Comparison of ENCODE assay signal across 8 mouse cellular contexts in the genomic region with DNA sequence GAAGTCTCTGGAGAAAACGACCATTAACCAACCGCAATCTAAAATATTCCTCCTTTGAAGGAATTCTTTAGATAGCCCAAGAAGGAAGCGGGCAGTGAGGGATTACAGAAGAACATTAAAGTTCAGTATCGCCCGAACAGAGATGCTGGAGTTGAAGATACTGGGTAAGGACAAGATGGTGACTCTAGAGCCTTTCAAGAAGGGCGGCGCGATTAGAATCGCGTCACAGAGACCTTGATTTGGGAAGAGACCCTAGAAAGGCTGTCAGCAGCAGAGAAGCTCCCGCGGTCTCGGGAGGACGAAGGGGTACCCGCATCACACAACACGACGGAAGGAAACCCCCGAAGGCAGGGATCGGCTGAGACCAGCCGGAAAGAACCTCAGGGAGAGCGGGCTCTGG. TPM values are rescaled to one million over a fixed set of nuclear protein-coding genes. Genes with fewer than 3 reads are reported as not detected.
A peak's percentile ranks its signal among the peaks of the same experiment; 100 is the strongest.
DNase-seq lines count a peak whose midpoint lies in the region; ATAC-seq and TF ChIP-seq lines count a peak whose summit lies in the region.

No protein-coding gene starts in this region.

- peaks cover 22% of the 10 kb centered on the region for H3K36me3 ChIP-seq in heart, embryonic 10.5 days
- H3K36me3 ChIP-seq in C2C12 (ENCODE audit: control insufficient read depth, insufficient read depth), result peaks cover 43% of the 10 kb centered on the region
- H3K36me3 ChIP-seq in forebrain, embryonic 10.5 days (replicated peaks), result peaks cover 32% of the 10 kb centered on the region
- H3K36me3 ChIP-seq in liver, embryonic 14.5 days (replicated peaks; ENCODE audit: control insufficient read depth, insufficient read depth, low read depth), result peaks cover 14% of the 10 kb centered on the region

- H3K79me3 ChIP-seq in C2C12 (ENCODE audit: low read depth), result peaks cover 31% of the 10 kb centered on the region

- peak; percentile 4 for ATAC-seq in liver, embryonic 14.5 days (ENCODE audit: insufficient read depth)

- H3ac ChIP-seq in C2C12 (ENCODE audit: control insufficient read depth, insufficient read length, low read depth), result peak overlapping the region; percentile 58

- peak overlapping the region; percentile 81 for H3K4me3 ChIP-seq in heart, embryonic 10.5 days
- peak overlapping the region; percentile 61 for H3K4me3 ChIP-seq in C2C12 (ENCODE audit: insufficient read depth, poor library complexity, severe bottlenecking)
- H3K4me3 ChIP-seq in forebrain, embryonic 10.5 days, result peak overlapping the region; percentile 76
- peak overlapping the region; percentile 64 to 94 for H3K4me3 ChIP-seq in liver, embryonic 14.5 days (ENCODE audit: insufficient read depth in 1 of 2, low read depth in 2 of 2, low read length in 2 of 2)

- 2% methylated on average over 21 of the region's 21 CpGs for WGBS in heart, embryonic 10.5 days
- 3% methylated on average over 21 of the region's 21 CpGs for WGBS in forebrain, embryonic 10.5 days
- WGBS in liver, embryonic 14.5 days (ENCODE audit: insufficient replicate concordance), result under 1% methylated on average over 21 of the region's 21 CpGs

- H3K79me2 ChIP-seq in C2C12 (ENCODE audit: control insufficient read depth, insufficient read depth), result peaks cover 46% of the 10 kb centered on the region

- H3K4me2 ChIP-seq in liver, embryonic 14.5 days (ENCODE audit: low read depth), result peak overlapping the region; percentile 96

- no peak for TF ChIP-seq EP300 in liver, embryonic 14.5 days (IDR thresholded peaks at IDR 0.05; ENCODE audit: low read depth)

- peak overlapping the region; percentile 71 for H3K9ac ChIP-seq in liver, embryonic 14.5 days (replicated peaks)

- DNase-seq in heart, embryonic 10.5 days (ENCODE audit: low spot score), result no peak
- no peak for DNase-seq in heart, adult 11 months
- DNase-seq in forebrain, embryonic 10.5 days (ENCODE audit: extremely low spot score, low spot score), result no peak
- DNase-seq in liver, embryonic 14.5 days (ENCODE audit: low read depth in 3 of 3, low spot score in 3 of 3), result peak in 2 of 3 experiments; percentile 22 to 39
- DNase-seq in adrenal gland, postnatal 4 days (ENCODE audit: low spot score in 2 of 2), result no peak
- no peak for DNase-seq in frontal cortex, postnatal 14 days (ENCODE audit: low spot score in 2 of 2)
- no peak for DNase-seq in urinary bladder, postnatal 36 days (ENCODE audit: low spot score in 2 of 2)

- peaks cover 11% of the 10 kb centered on the region; the same call in 1 of the 2 replicates for H3K27me3 ChIP-seq in heart, embryonic 10.5 days (ENCODE audit: insufficient read depth, poor library complexity, severe bottlenecking)
- H3K27me3 ChIP-seq in C2C12 (ENCODE audit: control insufficient read depth, insufficient read depth, insufficient read length), result peaks cover 5% of the 10 kb centered on the region
- peaks cover 19% of the 10 kb centered on the region for H3K27me3 ChIP-seq in forebrain, embryonic 10.5 days (ENCODE audit: poor library complexity, severe bottlenecking)
- H3K27me3 ChIP-seq in liver, embryonic 14.5 days (ENCODE audit: control insufficient read depth, insufficient read depth, low read length), result no peaks in the 10 kb centered on the region

- peak overlapping the region; percentile 92 for H3K27ac ChIP-seq in heart, embryonic 10.5 days
- H3K27ac ChIP-seq in forebrain, embryonic 10.5 days, result peak overlapping the region; percentile 91
- peak overlapping the region; percentile 13; the same call in 1 of the 2 replicates for H3K27ac ChIP-seq in liver, embryonic 14.5 days

- no peaks in the 10 kb centered on the region for H3K9me3 ChIP-seq in heart, embryonic 10.5 days
- H3K9me3 ChIP-seq in forebrain, embryonic 10.5 days, result no peaks in the 10 kb centered on the region
- no peaks in the 10 kb centered on the region for H3K9me3 ChIP-seq in liver, embryonic 14.5 days (ENCODE audit: control insufficient read depth, low read length)

- no peak for TF ChIP-seq CTCF in C2C12 (IDR thresholded peaks at IDR 0.05; ENCODE audit: control insufficient read depth, insufficient read depth, insufficient read length)
- TF ChIP-seq CTCF in liver, embryonic 14.5 days (IDR thresholded peaks at IDR 0.05; ENCODE audit: low read depth), result no peak

- peaks cover 15% of the 10 kb centered on the region for H3K4me1 ChIP-seq in heart, embryonic 10.5 days
- H3K4me1 ChIP-seq in forebrain, embryonic 10.5 days, result peaks cover 28% of the 10 kb centered on the region
- peaks cover 0 to 18% of the 10 kb centered on the region in 2 experiments; a peak in 3 of 4 replicates for H3K4me1 ChIP-seq in liver, embryonic 14.5 days (replicated peaks; ENCODE audit: control insufficient read depth in 2 of 2, insufficient read depth in 2 of 2, low read length in 1 of 2)

TF ChIP-seq in C2C12, 6 proteins besides CTCF, POLR2A, EP300 and RAD21:
- TF ChIP-seq FOSL1 (IDR thresholded peaks at IDR 0.05; ENCODE audit: insufficient read depth, low read length, poor library complexity, severe bottlenecking) (no peak), MYOG (IDR thresholded peaks at IDR 0.05; ENCODE audit: control insufficient read depth, extremely low read depth, insufficient read length) (no peak), MAX (IDR thresholded peaks at IDR 0.05) (no peak), USF1 (IDR thresholded peaks at IDR 0.05; ENCODE audit: low read depth) (no peak), MYOD1 (IDR thresholded peaks at IDR 0.05; ENCODE audit: control insufficient read depth, insufficient read length, low read depth) (no peak), CEBPB (IDR thresholded peaks at IDR 0.05; ENCODE audit: low read depth) (no peak)

RNA-seq across cellular contexts. Expression of gene Rpp38, which starts 0.4 kb away (rescaled TPM):
- polyA plus RNA-seq in heart, embryonic 10.5 days (2016; fragmentation: Nextera tagmentation; extraction: Ambion mirVana), result 12.7 and 18.9 TPM in 2 replicates
- polyA plus RNA-seq in C2C12 (2012; fragmentation: generic; extraction: Trizol), result 9.8 TPM
- polyA plus RNA-seq in forebrain, embryonic 10.5 days (2016; fragmentation: Nextera tagmentation; extraction: Ambion mirVana), result 22.9 and 23.2 TPM in 2 replicates
- polyA plus RNA-seq in liver, embryonic 14.5 days (2012; rRNA removed), result 6.2 and 9.9 TPM in 2 replicates
- 13.2 and 14.4 TPM in 2 replicates for polyA plus RNA-seq in liver, embryonic 14.5 days (2014; fragmentation: Nextera tagmentation; extraction: Ambion mirVana)
- total RNA-seq in adrenal gland, postnatal 4 days (2021), result 10 to 100 TPM; 10.8 to 10.9 TPM

RNA-seq across cellular contexts. Expression of gene Acbd7, which starts 3.9 kb away (rescaled TPM):
- 0.30 and 0.82 TPM in 2 replicates for polyA plus RNA-seq in heart, embryonic 10.5 days (2016; fragmentation: Nextera tagmentation; extraction: Ambion mirVana)
- polyA plus RNA-seq in C2C12 (2012; fragmentation: generic; extraction: Trizol), result 0.32 TPM
- polyA plus RNA-seq in forebrain, embryonic 10.5 days (2016; fragmentation: Nextera tagmentation; extraction: Ambion mirVana), result 0.32 TPM in 1 of 2 replicates, not detected in the other
- polyA plus RNA-seq in liver, embryonic 14.5 days (2012; rRNA removed), result 0.33 and 0.36 TPM in 2 replicates
- 0.48 and 1.0 TPM in 2 replicates for polyA plus RNA-seq in liver, embryonic 14.5 days (2014; fragmentation: Nextera tagmentation; extraction: Ambion mirVana)
- total RNA-seq in adrenal gland, postnatal 4 days (2021), result not detected

RNA-seq across cellular contexts. Expression of gene Nmt2, which starts 48.0 kb away (rescaled TPM):
- polyA plus RNA-seq in heart, embryonic 10.5 days (2016; fragmentation: Nextera tagmentation; extraction: Ambion mirVana), result 39.0 and 39.9 TPM in 2 replicates
- polyA plus RNA-seq in C2C12 (2012; fragmentation: generic; extraction: Trizol), result 25.0 TPM
- 63.6 and 64.1 TPM in 2 replicates for polyA plus RNA-seq in forebrain, embryonic 10.5 days (2016; fragmentation: Nextera tagmentation; extraction: Ambion mirVana)
- polyA plus RNA-seq in liver, embryonic 14.5 days (2012; rRNA removed), result 3.3 and 4.9 TPM in 2 replicates
- polyA plus RNA-seq in liver, embryonic 14.5 days (2014; fragmentation: Nextera tagmentation; extraction: Ambion mirVana), result 13.5 and 14.1 TPM in 2 replicates
- total RNA-seq in adrenal gland, postnatal 4 days (2021), result 10 to 100 TPM; 66.8 to 72.4 TPM

Comparison
In these comparisons a context has a peak if more than half of its experiments do, and no peak if none do; other contexts are left out.
1. DNase-seq: peak in liver, embryonic 14.5 days (2 of 3); none in heart, embryonic 10.5 days (single experiment), heart, adult 11 months (single experiment), forebrain, embryonic 10.5 days (single experiment), adrenal gland, postnatal 4 days (0 of 2), frontal cortex, postnatal 14 days (0 of 2) and urinary bladder, postnatal 36 days (0 of 2).
2. H3K27ac ChIP-seq: peak in every context shown above with its lines; median percentile 92 in heart, embryonic 10.5 days; 91 in forebrain, embryonic 10.5 days; 13 in liver, embryonic 14.5 days.
3. Peak in every context shown above with its lines, with median percentiles within 50 percentile points of each other: H3K4me3 ChIP-seq.